Mouse (Mus musculus) liver, adult 2 months (tissue): Measurements from ENCODE around the gene Gm3448.

Source experiments
- CTCF ChIP-seq: fragments of 200-500 bp; IDR thresholded peaks from 2 replicates; pipeline ENCODE4 v1.5.1; 2011; ENCODE audit warnings: low read depth, low read length, control low read depth
- POLR2A ChIP-seq: fragments of 200-500 bp; IDR thresholded peaks from 2 replicates; pipeline ENCODE4 v1.6.1; 2011; ENCODE audit warnings: low read length, control low read depth; ENCODE audit not compliant: insufficient read depth; ENCODE audit errors: extremely low read depth

DNA sequence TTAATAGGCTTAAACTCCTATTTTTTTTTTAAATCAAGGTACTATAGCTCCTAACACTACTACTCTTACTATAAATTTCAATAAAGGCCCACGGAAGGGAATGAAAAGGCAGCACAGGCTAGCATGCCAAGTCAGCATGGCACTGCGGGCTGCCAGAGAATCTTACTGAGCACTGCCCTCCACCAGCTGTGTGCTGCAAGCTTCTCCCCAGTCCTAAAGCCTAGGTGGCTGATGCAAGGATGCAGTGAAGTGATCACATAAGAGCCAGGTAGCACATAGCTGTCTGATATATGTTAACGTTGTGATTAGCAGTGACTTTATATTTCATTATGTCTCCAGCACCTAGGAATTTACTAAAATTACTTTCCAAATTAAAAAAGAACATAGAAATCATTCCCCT, 81.4 kb downstream of the Gm3448 start:
- TF ChIP-seq POLR2A (no peak), CTCF (no peak)
